Mouse (Mus musculus) megakaryocyte, embryonic 14.5 days (primary cell): ENCODE data around the gene Nmbr. TPM values are rescaled to one million over a fixed set of nuclear protein-coding genes. Genes with fewer than 3 reads are reported as not detected.
A peak's percentile ranks its signal among the peaks of the same experiment; 100 is the strongest.

Experiments used
- H3K27me3 ChIP-seq: replicated peaks from 2 replicates; pipeline ENCODE3; 2012; ENCODE audit warnings: inconsistent platforms
- H3K36me3 ChIP-seq: replicated peaks from 2 replicates; pipeline ENCODE3; 2012; ENCODE audit warnings: low read length, inconsistent platforms, mixed read lengths
- H3K4me1 ChIP-seq: 2 replicates; pipeline ENCODE4 v1.6.1; 2012; ENCODE audit warnings: inconsistent platforms
- H3K4me3 ChIP-seq: replicated peaks from 2 replicates; pipeline ENCODE3; 2012; ENCODE audit warnings: moderate library complexity, mild to moderate bottlenecking, inconsistent platforms
- H3K9me3 ChIP-seq: 2 replicates; pipeline ENCODE4 v1.6.1; 2012; ENCODE audit warnings: inconsistent platforms
- FLI1 ChIP-seq: IDR thresholded peaks from 2 replicates; pipeline ENCODE4 v1.6.1; 2012; ENCODE audit warnings: low read length, inconsistent platforms, mixed read lengths
- GATA1 ChIP-seq: IDR thresholded peaks from 3 replicates; pipeline ENCODE4 v1.6.1; 2012; ENCODE audit warnings: mixed read lengths, low read length, inconsistent platforms, borderline replicate concordance
- polyA plus RNA-seq: library from polyadenylated mRNA; stranded (reverse); fragments of >175 nt; gene quantifications from 2 replicates; pipeline ENCODE4 v1.2.3, GENCODE M21; 2012; ENCODE audit warnings: low replicate concordance; ENCODE audit not compliant: insufficient read depth

Gene Nmbr
- polyA plus RNA-seq: not detected in 2 replicates

- no peaks in the 10 kb centered on the region for H3K9me3 ChIP-seq
- TF ChIP-seq GATA1: no peak
- peak; percentile 85 for TF ChIP-seq FLI1
- peaks cover 19% of the 10 kb centered on the region for H3K4me1 ChIP-seq
Measured at GRCm38 (mm10) chr10:14705072-14706066, at the start of gene Nmbr, which contains the start of gene Vta1. Gene Nmbr (plus strand): TSS chr10:14705591. Gene Vta1 (minus strand): TSS chr10:14705560.

GRCm38 (mm10) chr10:14660875-14661274 lies 44.5 kb upstream of the Nmbr start:
- Histone ChIP-seq H3K27me3 (no peaks in the 10 kb centered on the region), H3K4me3 (no peak overlapping the region), H3K36me3 (peaks cover 59% of the 10 kb centered on the region), H3K4me1 (peaks cover 18% of the 10 kb centered on the region), H3K9me3 (no peaks in the 10 kb centered on the region)
- TF ChIP-seq GATA1 (no peak), FLI1 (no peak)

More at GRCm38 (mm10) chr10:14705072-14706066, at the start of gene Nmbr, which contains the start of gene Vta1:
- peak within 1 kb of the TSS; percentile 98 for H3K4me3 ChIP-seq
- H3K36me3 ChIP-seq: peaks cover 11% of the 10 kb centered on the region
- no peaks in the 10 kb centered on the region for H3K27me3 ChIP-seq

- Histone ChIP-seq H3K9me3 (no peaks in the 10 kb centered on the region), H3K4me3 (no peak overlapping the region), H3K36me3 (peaks cover 46% of the 10 kb centered on the region), H3K4me1 (peaks cover 21% of the 10 kb centered on the region), H3K27me3 (no peaks in the 10 kb centered on the region)
- TF ChIP-seq GATA1 (no peak), FLI1 (no peak)
Measured at GRCm38 (mm10) chr10:14666147-14666546, 39.2 kb upstream of the Nmbr start.

GRCm38 (mm10) chr10:14685663-14686062 lies 19.7 kb upstream of the Nmbr start:
- Histone ChIP-seq H3K27me3 (no peaks in the 10 kb centered on the region), H3K36me3 (peaks cover 67% of the 10 kb centered on the region), H3K4me3 (no peak overlapping the region), H3K9me3 (peaks cover 10% of the 10 kb centered on the region; the same call in 1 of the 2 replicates), H3K4me1 (peaks cover 5% of the 10 kb centered on the region)
- TF ChIP-seq GATA1: no peak
- TF ChIP-seq FLI1: no peak

- no peak overlapping the region for H3K4me3 ChIP-seq
- TF ChIP-seq GATA1 (no peak), FLI1 (no peak)
- H3K36me3 ChIP-seq: peaks cover 49% of the 10 kb centered on the region
- no peaks in the 10 kb centered on the region for H3K27me3 ChIP-seq
- peaks cover 10% of the 10 kb centered on the region; the same call in 1 of the 2 replicates for H3K9me3 ChIP-seq
- peaks cover 10% of the 10 kb centered on the region for H3K4me1 ChIP-seq
Measured at GRCm38 (mm10) chr10:14688785-14689442, 16.5 kb upstream of the Nmbr start.

GRCm38 (mm10) chr10:14690349-14690748 lies 15.0 kb upstream of the Nmbr start:
- H3K9me3 ChIP-seq: peaks cover 10% of the 10 kb centered on the region; the same call in 1 of the 2 replicates
- peaks cover 35% of the 10 kb centered on the region for H3K36me3 ChIP-seq
- no peak overlapping the region for H3K4me3 ChIP-seq
- TF ChIP-seq GATA1 (no peak), FLI1 (no peak)
- H3K4me1 ChIP-seq: peaks cover 10% of the 10 kb centered on the region
- H3K27me3 ChIP-seq: no peaks in the 10 kb centered on the region

- Histone ChIP-seq H3K4me1 (peaks cover 19% of the 10 kb centered on the region), H3K27me3 (no peaks in the 10 kb centered on the region), H3K36me3 (peaks cover 21% of the 10 kb centered on the region), H3K4me3 (peak overlapping the region; percentile 98), H3K9me3 (no peaks in the 10 kb centered on the region)
- TF ChIP-seq FLI1 (no peak), GATA1 (no peak)
Measured at GRCm38 (mm10) chr10:14703239-14703638, 2.2 kb upstream of the Nmbr start.

- Histone ChIP-seq H3K36me3 (peaks cover 21% of the 10 kb centered on the region), H3K9me3 (no peaks in the 10 kb centered on the region), H3K27me3 (no peaks in the 10 kb centered on the region), H3K4me1 (peaks cover 19% of the 10 kb centered on the region), H3K4me3 (peak overlapping the region; percentile 98)
- TF ChIP-seq FLI1: no peak
- TF ChIP-seq GATA1: no peak
Measured at GRCm38 (mm10) chr10:14703830-14704420, 1.5 kb upstream of the Nmbr start.

- H3K4me3 ChIP-seq: no peak within 1 kb of the TSS
- H3K4me1 ChIP-seq: no peaks in the 10 kb centered on the region
- H3K36me3 ChIP-seq: no peaks in the 10 kb centered on the region
- TF ChIP-seq FLI1 (no peak), GATA1 (no peak)
- no peaks in the 10 kb centered on the region for H3K27me3 ChIP-seq
- no peaks in the 10 kb centered on the region for H3K9me3 ChIP-seq
Measured at GRCm38 (mm10) chr10:14718114-14718513, 12.7 kb downstream of the Nmbr start, which contains the start of gene Gje1. Gene Gje1 (minus strand): TSS chr10:14718214.
